Mouse (Mus musculus) bone marrow, adult 2 months (tissue): ENCODE data around the gene Olfr1361. TPM values are rescaled to one million over a fixed set of nuclear protein-coding genes. Genes with fewer than 3 reads are reported as not detected.

Experiments
- H3K27ac ChIP-seq: fragments of 200-500 bp; 2 replicates; pipeline ENCODE4 v1.5.1; 2012; ENCODE audit warnings: low read depth, mild to moderate bottlenecking, control low read depth, inconsistent platforms, low read length; ENCODE audit not compliant: control insufficient read depth, poor library complexity, insufficient read depth
- H3K4me1 ChIP-seq: fragments of 200-500 bp; 2 replicates; pipeline ENCODE4 v1.6.1; 2011; ENCODE audit warnings: low read length; ENCODE audit not compliant: control insufficient read depth, insufficient read depth
- H3K4me3 ChIP-seq: fragments of 200-500 bp; replicated peaks from 2 replicates; pipeline ENCODE3; 2011; ENCODE audit warnings: mild to moderate bottlenecking, low read depth, low read length, control low read depth; ENCODE audit not compliant: control insufficient read depth
- CTCF ChIP-seq: fragments of 200-500 bp; IDR thresholded peaks from 2 replicates; pipeline ENCODE4 v1.5.1; 2011; ENCODE audit warnings: low read length, control low read depth; ENCODE audit not compliant: control insufficient read depth, insufficient read depth
- POLR2A ChIP-seq: fragments of 200-500 bp; IDR thresholded peaks from 2 replicates; pipeline ENCODE4 v1.6.1; 2011; ENCODE audit warnings: low read depth, mild to moderate bottlenecking, control low read depth, low read length, borderline replicate concordance; ENCODE audit not compliant: control insufficient read depth
- polyA plus RNA-seq: library from polyadenylated mRNA; stranded (reverse); fragments of >200 nt; gene quantifications from 2 replicates; pipeline ENCODE4 v1.2.4, GENCODE M21; 2011; ENCODE audit warnings: low replicate concordance; ENCODE audit not compliant: missing spikeins, insufficient read depth, insufficient read length

Gene Olfr1361
- polyA plus RNA-seq, 1 experiment: not detected

DNA sequence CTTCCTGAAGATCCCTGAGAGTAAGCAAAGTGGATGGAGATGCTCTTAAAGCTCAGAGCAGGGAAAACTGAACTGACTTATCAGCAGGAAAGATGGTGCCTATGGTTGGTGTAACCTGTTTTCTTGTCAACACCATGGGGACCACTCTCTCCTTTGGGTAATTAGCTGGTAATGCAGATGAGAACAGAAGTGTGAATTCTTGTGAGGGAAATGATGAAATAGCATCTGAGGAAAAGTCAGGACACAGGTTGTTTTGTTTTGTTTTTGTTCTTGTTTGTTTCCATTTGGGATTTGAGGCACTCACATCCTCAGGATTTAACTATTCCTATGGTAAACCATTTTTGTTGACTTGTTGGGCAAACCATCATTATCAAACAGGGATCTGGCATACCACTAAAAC is 49.3 kb downstream of the Olfr1361 start, which contains the start of gene Olfr1362:
Gene Olfr1362, minus strand, starts transcription at position 101 of the 400 bp plus-strand sequence.
- TF ChIP-seq POLR2A (no peak), CTCF (no peak)
- H3K4me1 ChIP-seq: no peaks in the 10 kb centered on the region
- H3K4me3 ChIP-seq: no peak within 1 kb of the TSS
- no peak within 1 kb of the TSS for H3K27ac ChIP-seq

Other genes with a start within 250 kb of the Olfr1361 start
- gene Pgbd1, start 222.3 kb downstream of the Olfr1361 start, polyA plus RNA-seq: not detected in 2 replicates
- gene Zscan26, start 209.7 kb downstream of the Olfr1361 start, polyA plus RNA-seq: 8.0 and 14.1 TPM in 2 replicates
- gene Nkapl, start 194.9 kb downstream of the Olfr1361 start, polyA plus RNA-seq: 0.66 TPM in 1 of 2 replicates, not detected in the other
- not detected in 2 replicates for gene Zkscan4, start 184.5 kb downstream of the Olfr1361 start, polyA plus RNA-seq
- not detected in 2 replicates for gene Gm10065, start 183.9 kb downstream of the Olfr1361 start, polyA plus RNA-seq
- gene AK157302, start 168.2 kb downstream of the Olfr1361 start, polyA plus RNA-seq: 1.6 TPM in 1 of 2 replicates, not detected in the other
- gene Gm11273, start 162.0 kb downstream of the Olfr1361 start, polyA plus RNA-seq: 14.1 TPM in 1 of 2 replicates, not detected in the other
- gene Zkscan8, start 132.3 kb downstream of the Olfr1361 start, polyA plus RNA-seq: 2.1 and 6.4 TPM in 2 replicates
- gene Olfr1366, start 120.6 kb downstream of the Olfr1361 start, polyA plus RNA-seq: not detected in 2 replicates
- 0.90 and 1.00 TPM in 2 replicates for gene Olfr1535, start 103.5 kb downstream of the Olfr1361 start, polyA plus RNA-seq
- gene Olfr1364, start 81.6 kb downstream of the Olfr1361 start, polyA plus RNA-seq: not detected in 2 replicates
- not detected in 2 replicates for gene Olfr1362, start 49.4 kb downstream of the Olfr1361 start, polyA plus RNA-seq
- gene Olfr11, start 20.9 kb downstream of the Olfr1361 start, polyA plus RNA-seq: not detected in 2 replicates
- not detected in 2 replicates for gene Olfr1360, start 14.0 kb upstream of the Olfr1361 start, polyA plus RNA-seq
- not detected in 2 replicates for gene Olfr1359, start 34.7 kb upstream of the Olfr1361 start, polyA plus RNA-seq
- gene Hist1h2bl, start 52.8 kb upstream of the Olfr1361 start, polyA plus RNA-seq: 28.9 and 65.7 TPM in 2 replicates
- 19.2 and 21.1 TPM in 2 replicates for gene Hist1h2ai, start 53.0 kb upstream of the Olfr1361 start, polyA plus RNA-seq
- gene Hist1h3h, start 54.3 kb upstream of the Olfr1361 start, polyA plus RNA-seq: 49.7 and 178 TPM in 2 replicates
- gene Hist1h2bm, start 58.7 kb upstream of the Olfr1361 start, polyA plus RNA-seq: 19.6 and 68.6 TPM in 2 replicates
- gene Hist1h4j, start 71.7 kb upstream of the Olfr1361 start, polyA plus RNA-seq: 47.4 and 58.6 TPM in 2 replicates
- 358 and 477 TPM in 2 replicates for gene Hist1h4k, start 87.1 kb upstream of the Olfr1361 start, polyA plus RNA-seq
- 25.2 and 61.7 TPM in 2 replicates for gene Hist1h2ak, start 90.4 kb upstream of the Olfr1361 start, polyA plus RNA-seq
- gene Hist1h2bn, start 90.7 kb upstream of the Olfr1361 start, polyA plus RNA-seq: 98.2 and 195 TPM in 2 replicates
- gene Hist1h1b, start 117.2 kb upstream of the Olfr1361 start, polyA plus RNA-seq: 99.1 and 123 TPM in 2 replicates
- 34.1 TPM in 1 of 2 replicates, not detected in the other for gene Hist1h3i, start 120.0 kb upstream of the Olfr1361 start, polyA plus RNA-seq
- gene Hist1h2an, start 123.8 kb upstream of the Olfr1361 start, polyA plus RNA-seq: 14.9 and 15.3 TPM in 2 replicates
- gene Hist1h2bp, start 124.1 kb upstream of the Olfr1361 start, polyA plus RNA-seq: 31.5 and 33.4 TPM in 2 replicates
- gene Hist1h2bq, start 146.8 kb upstream of the Olfr1361 start, polyA plus RNA-seq: 27.5 and 42.9 TPM in 2 replicates
- gene Hist1h2ao, start 147.1 kb upstream of the Olfr1361 start, polyA plus RNA-seq: 5.1 TPM in 1 of 2 replicates, not detected in the other
- 157 and 288 TPM in 2 replicates for gene Hist1h4m, start 148.4 kb upstream of the Olfr1361 start, polyA plus RNA-seq
- 79.8 and 313 TPM in 2 replicates for gene Hist1h4n, start 168.8 kb upstream of the Olfr1361 start, polyA plus RNA-seq
- 94.2 and 102 TPM in 2 replicates for gene Hist1h2ap, start 170.1 kb upstream of the Olfr1361 start, polyA plus RNA-seq
- 36.9 and 43.8 TPM in 2 replicates for gene Hist1h2br, start 170.4 kb upstream of the Olfr1361 start, polyA plus RNA-seq